Mouse (Mus musculus): ENCODE measurements around the gene Trib2. TPM values are rescaled to one million over a fixed set of nuclear protein-coding genes. Genes with fewer than 3 reads are reported as not detected.

Gene Trib2
- not detected in 2 replicates for polyA plus RNA-seq (2012)

- no peak for TF ChIP-seq GATA1 (IDR thresholded peaks at IDR 0.05; ENCODE audit: low read length)
Measured at GRCm38 (mm10) chr12:15816740-15817178, at the start of gene Trib2. Gene Trib2 (minus strand): TSS chr12:15816922.

- TF ChIP-seq GATA1 (IDR thresholded peaks at IDR 0.05; ENCODE audit: low read length) = no peak
Measured at GRCm38 (mm10) chr12:15858005-15858404, 41.3 kb upstream of the Trib2 start.

- TF ChIP-seq GATA1 (IDR thresholded peaks at IDR 0.05; ENCODE audit: low read length) = no peak
Measured at GRCm38 (mm10) chr12:15855891-15856290, 39.2 kb upstream of the Trib2 start.

- no peak for TF ChIP-seq GATA1 (IDR thresholded peaks at IDR 0.05; ENCODE audit: low read length)
Measured at GRCm38 (mm10) chr12:15852781-15853180, 36.1 kb upstream of the Trib2 start.

- TF ChIP-seq GATA1 (IDR thresholded peaks at IDR 0.05; ENCODE audit: low read length) = no peak
Measured at GRCm38 (mm10) chr12:15852031-15852430, 35.3 kb upstream of the Trib2 start.

GRCm38 (mm10) chr12:15850441-15850895, 33.7 kb upstream of the Trib2 start:
- no peak for TF ChIP-seq GATA1 (IDR thresholded peaks at IDR 0.05; ENCODE audit: low read length)

GRCm38 (mm10) chr12:15849861-15850294, 33.2 kb upstream of the Trib2 start:
- TF ChIP-seq GATA1 (IDR thresholded peaks at IDR 0.05; ENCODE audit: low read length) = no peak

GRCm38 (mm10) chr12:15848391-15848790, 31.7 kb upstream of the Trib2 start:
- no peak for TF ChIP-seq GATA1 (IDR thresholded peaks at IDR 0.05; ENCODE audit: low read length)

GRCm38 (mm10) chr12:15844701-15845100, 28.0 kb upstream of the Trib2 start:
- TF ChIP-seq GATA1 (IDR thresholded peaks at IDR 0.05; ENCODE audit: low read length) = no peak

- TF ChIP-seq GATA1 (IDR thresholded peaks at IDR 0.05; ENCODE audit: low read length) = no peak
Measured at GRCm38 (mm10) chr12:15840864-15841557, 24.3 kb upstream of the Trib2 start.

- TF ChIP-seq GATA1 (IDR thresholded peaks at IDR 0.05; ENCODE audit: low read length) = no peak
Measured at GRCm38 (mm10) chr12:15838201-15838600, 21.5 kb upstream of the Trib2 start.

GRCm38 (mm10) chr12:15837566-15837965, 20.8 kb upstream of the Trib2 start:
- no peak for TF ChIP-seq GATA1 (IDR thresholded peaks at IDR 0.05; ENCODE audit: low read length)

GRCm38 (mm10) chr12:15832674-15833052, 15.9 kb upstream of the Trib2 start:
- TF ChIP-seq GATA1 (IDR thresholded peaks at IDR 0.05; ENCODE audit: low read length) = no peak

GRCm38 (mm10) chr12:15831941-15832673, 15.4 kb upstream of the Trib2 start:
- TF ChIP-seq GATA1 (IDR thresholded peaks at IDR 0.05; ENCODE audit: low read length) = no peak

- no peak for TF ChIP-seq GATA1 (IDR thresholded peaks at IDR 0.05; ENCODE audit: low read length)
Measured at GRCm38 (mm10) chr12:15830750-15831149, 14.0 kb upstream of the Trib2 start.

GRCm38 (mm10) chr12:15828815-15829398, 12.2 kb upstream of the Trib2 start:
- TF ChIP-seq GATA1 (IDR thresholded peaks at IDR 0.05; ENCODE audit: low read length) = no peak
